Mouse (Mus musculus) limb, embryonic 13.5 days (tissue): ENCODE measurements around the gene Vmn1r157. TPM values are rescaled to one million over a fixed set of nuclear protein-coding genes. Genes with fewer than 3 reads are reported as not detected.
"Not testable (repeated sequence)": the region's sequence is repeated elsewhere in the genome, so short reads cannot be mapped to it uniquely, and the experiment has no call there.

Experiments
- ATAC-seq: fragments of 200-750 bp; cut with Nextera tagmentation; 2 replicates; pipeline ENCODE4 v1.8.0; 2017; ENCODE audit warnings: low read depth, moderate number of reproducible peaks, moderate TSS enrichment; ENCODE audit not compliant: low FRiP score
- H3K27ac ChIP-seq: fragments of 300-500 bp; sonication (generic); 2 replicates; pipeline ENCODE4 v1.5.1; 2015; ENCODE audit warnings: inconsistent platforms, mild to moderate bottlenecking, moderate library complexity
- H3K27me3 ChIP-seq: fragments of 300-500 bp; sonication (generic); 2 replicates; pipeline ENCODE4 v1.6.1; 2015; ENCODE audit warnings: mild to moderate bottlenecking, inconsistent platforms
- H3K36me3 ChIP-seq: fragments of 300-500 bp; sonication (generic); 2 replicates; pipeline ENCODE4 v1.6.1; 2015; ENCODE audit warnings: inconsistent platforms, mild to moderate bottlenecking, moderate library complexity
- H3K4me1 ChIP-seq: fragments of 300-500 bp; sonication (generic); 2 replicates; pipeline ENCODE4 v1.6.1; 2015; ENCODE audit warnings: inconsistent platforms
- H3K4me2 ChIP-seq: fragments of 300-500 bp; sonication (generic); replicated peaks from 2 replicates; pipeline ENCODE4 v1.6.1; 2015; ENCODE audit warnings: inconsistent platforms, mild to moderate bottlenecking, moderate library complexity
- H3K4me3 ChIP-seq: fragments of 300-500 bp; sonication (generic); 2 replicates; pipeline ENCODE4 v1.5.1; 2015; ENCODE audit warnings: moderate library complexity, mild to moderate bottlenecking, inconsistent platforms
- H3K9ac ChIP-seq: fragments of 300-500 bp; sonication (generic); 2 replicates; pipeline ENCODE4 v1.6.1; 2015; ENCODE audit warnings: mild to moderate bottlenecking, inconsistent platforms
- H3K9me3 ChIP-seq: fragments of 300-500 bp; sonication (generic); 2 replicates; pipeline ENCODE4 v1.6.1; 2016; ENCODE audit warnings: inconsistent platforms
- WGBS: fragments of 180-500 bp; shearing (Covaris S2); methylation state at CpG from one replicate; pipeline ENCODE4 v1.1.7; 2015; 5-methylcytosine and 5-hydroxymethylcytosine counted together
- polyA plus RNA-seq: library from polyadenylated mRNA; unstranded; fragments of >200 nt; fragmentation: Nextera tagmentation; extraction: Ambion mirVana; gene quantifications from 2 replicates; pipeline ENCODE4 v1.2.1, GENCODE M21; 2015

Gene Vmn1r157
- not detected in 2 replicates for polyA plus RNA-seq

GRCm38 (mm10) chr7:22761397-22761796, at the start of gene Vmn1r157:
Gene Vmn1r157 (plus strand): TSS chr7:22761697.
- H3K9me3 ChIP-seq, H3K4me1 ChIP-seq, ATAC-seq, H3K27ac ChIP-seq, H3K4me3 ChIP-seq, H3K9ac ChIP-seq, H3K27me3 ChIP-seq, H3K36me3 ChIP-seq, H3K4me2 ChIP-seq: not testable (repeated sequence)
- 25% methylated on average over 2 of the region's 3 CpGs for WGBS

DNA sequence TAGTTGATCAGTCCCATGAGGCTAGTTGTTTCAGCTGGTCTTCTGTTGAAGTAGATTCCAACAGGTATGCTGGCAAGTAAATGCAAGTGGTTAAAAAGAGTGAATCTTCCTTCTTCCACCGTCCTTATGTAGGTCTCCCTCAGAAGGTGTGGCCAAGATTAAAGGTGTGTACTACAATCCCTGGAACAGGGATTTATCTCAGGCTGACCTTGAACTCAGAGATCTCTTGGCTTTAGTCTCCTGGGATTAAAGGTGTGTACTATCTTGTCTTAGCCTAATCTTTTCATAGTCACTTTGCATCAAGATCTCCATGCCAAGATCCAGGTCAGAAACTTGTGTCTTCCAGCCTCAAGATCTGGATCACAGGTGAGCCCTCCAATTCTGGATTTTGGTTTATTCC, 41.9 kb upstream of the Vmn1r157 start, which contains the start of gene Gm4567:
Gene Gm4567, minus strand, starts transcription at position 101 of the 400 bp plus-strand sequence.
- H3K4me1 ChIP-seq, H3K27ac ChIP-seq, H3K4me3 ChIP-seq, H3K9me3 ChIP-seq, H3K36me3 ChIP-seq, H3K9ac ChIP-seq, H3K4me2 ChIP-seq, ATAC-seq, H3K27me3 ChIP-seq: not testable (repeated sequence)
- no CpG with 5 or more reads among the region's 1 CpGs for WGBS

DNA sequence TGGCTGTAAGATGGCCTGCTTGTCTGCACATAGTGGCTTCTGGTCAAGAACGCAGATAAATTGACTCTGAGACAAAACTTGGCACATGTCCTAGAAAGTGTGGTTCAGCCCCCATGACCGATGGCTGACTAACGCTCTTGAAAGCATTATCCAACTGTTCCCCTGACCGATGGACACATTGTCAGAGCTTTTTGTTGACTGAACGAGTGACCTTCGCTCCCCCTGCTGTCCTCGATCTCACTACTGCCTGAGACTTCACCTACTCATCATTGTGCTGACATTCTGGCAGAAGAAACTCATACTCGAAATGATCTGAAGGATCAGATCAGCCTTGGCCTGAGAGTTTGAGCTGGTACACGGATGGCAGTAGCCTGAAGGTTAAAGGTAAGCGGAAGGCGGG, 14.5 kb downstream of the Vmn1r157 start:
- ATAC-seq, H3K4me3 ChIP-seq, H3K9ac ChIP-seq, H3K9me3 ChIP-seq, H3K4me2 ChIP-seq, H3K27ac ChIP-seq, H3K4me1 ChIP-seq, H3K36me3 ChIP-seq, H3K27me3 ChIP-seq: not testable (repeated sequence)
- WGBS = 86% methylated on average over 7 of the region's 11 CpGs

DNA sequence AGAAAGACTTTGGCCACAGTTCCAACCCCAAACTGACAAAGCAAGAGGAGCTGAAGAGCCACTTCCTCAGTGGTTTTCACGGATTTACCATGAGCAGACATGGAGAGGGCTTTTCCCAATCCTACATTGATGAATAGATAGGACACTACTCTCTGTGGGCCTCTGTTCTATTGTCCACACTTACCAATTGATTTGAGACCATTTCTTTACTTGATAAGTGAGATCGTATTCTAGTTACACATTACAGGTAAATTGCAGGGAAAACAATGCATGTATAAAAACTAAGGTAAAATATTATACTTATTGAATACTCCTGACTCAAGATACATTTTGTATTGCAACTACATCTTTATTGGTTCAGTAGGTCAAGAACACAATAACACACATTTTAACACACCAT, 29.2 kb downstream of the Vmn1r157 start, which contains the start of gene Vmn1r158:
Gene Vmn1r158, minus strand, starts transcription at position 101 of the 400 bp plus-strand sequence.
- not testable (repeated sequence) for H3K36me3 ChIP-seq, H3K4me1 ChIP-seq, H3K4me3 ChIP-seq, H3K4me2 ChIP-seq, H3K27me3 ChIP-seq, ATAC-seq, H3K9ac ChIP-seq, H3K27ac ChIP-seq
- 55% methylated on average over 2 of the region's 2 CpGs for WGBS
- H3K9me3 ChIP-seq = peaks cover 20% of the 10 kb centered on the region

Other genes with a start within 250 kb of the Vmn1r157 start
- gene Vmn1r152, start 238.7 kb upstream of the Vmn1r157 start, polyA plus RNA-seq = not detected in 2 replicates
- gene Gm8677, start 226.8 kb upstream of the Vmn1r157 start, polyA plus RNA-seq = not detected in 2 replicates
- gene Gm4201, start 196.4 kb upstream of the Vmn1r157 start, polyA plus RNA-seq = not detected in 2 replicates
- not detected in 2 replicates for gene Gm4565, start 173.6 kb upstream of the Vmn1r157 start, polyA plus RNA-seq
- gene Vmn1r155, start 103.7 kb upstream of the Vmn1r157 start, polyA plus RNA-seq = not detected in 2 replicates
- not detected in 2 replicates for gene Gm8693, start 69.4 kb upstream of the Vmn1r157 start, polyA plus RNA-seq
- gene Gm4567, start 42.0 kb upstream of the Vmn1r157 start, polyA plus RNA-seq = not detected in 2 replicates
- not detected in 2 replicates for gene Vmn1r158, start 29.1 kb downstream of the Vmn1r157 start, polyA plus RNA-seq
- gene Vmn1r159, start 81.9 kb downstream of the Vmn1r157 start, polyA plus RNA-seq = not detected in 2 replicates
- not detected in 2 replicates for gene Vmn1r160, start 109.5 kb downstream of the Vmn1r157 start, polyA plus RNA-seq
- not detected in 2 replicates for gene Gm4214, start 223.0 kb downstream of the Vmn1r157 start, polyA plus RNA-seq